Comparison of ENCODE assay signal across 28 mouse cellular contexts in genomic region chr16:93627761-93628400, GRCm38 (mm10). TPM values are rescaled to one million over a fixed set of nuclear protein-coding genes. Genes with fewer than 3 reads are reported as not detected.
DNase-seq lines count a peak whose midpoint lies in the region; ATAC-seq lines count a peak whose summit lies in the region.
"Had no signal": no experiment of that assay in that cellular context is flagged by ENCODE, and none has a peak within 500 bp of the region (broad histone marks: within the 10 kb centered on the region; RNA-seq: fewer than 3 reads in every experiment).

Gene Gm5678, plus strand, starts transcription at chr16:93628097.

- H3K4me1 ChIP-seq in limb, embryonic 12.5 days (replicated peaks), result no peaks in the 10 kb centered on the region
- H3K4me1 ChIP-seq in limb, embryonic 10.5 days, result 0 out of 2 replicates have a peak, but pooled peaks cover 3% of the 10 kb centered on the region
- H3K4me1 ChIP-seq: forebrain, embryonic 13.5 days; hindbrain, embryonic 13.5 days; limb, embryonic 15.5 days; megakaryocyte, embryonic 14.5 days; midbrain, embryonic 13.5 days had no signal

- 0 out of 2 replicates have a peak within 1 kb of the TSS, but pooled peaks have one; percentile 8 for H3K9ac ChIP-seq in limb, embryonic 12.5 days (replicated peaks)
- H3K9ac ChIP-seq: forebrain, embryonic 13.5 days; hindbrain, embryonic 13.5 days; limb, embryonic 15.5 days; liver, embryonic 14.5 days; lung, embryonic 14.5 days; midbrain, embryonic 13.5 days had no signal

- no peaks in the 10 kb centered on the region for H3K36me3 ChIP-seq in limb, embryonic 12.5 days
- no peaks in the 10 kb centered on the region for H3K36me3 ChIP-seq in limb, embryonic 10.5 days
- H3K36me3 ChIP-seq: hindbrain, embryonic 13.5 days; limb, embryonic 15.5 days; midbrain, embryonic 13.5 days had no signal

- no peak within 1 kb of the TSS for H3K27ac ChIP-seq in limb, embryonic 12.5 days
- no peak within 1 kb of the TSS for H3K27ac ChIP-seq in limb, embryonic 10.5 days
- H3K27ac ChIP-seq: forebrain, embryonic 13.5 days; hindbrain, embryonic 13.5 days; limb, embryonic 15.5 days; liver, embryonic 14.5 days; midbrain, embryonic 13.5 days; stomach, postnatal 0 days had no signal

- no peak within 1 kb of the TSS for H3K4me2 ChIP-seq in limb, embryonic 12.5 days
- H3K4me2 ChIP-seq: forebrain, embryonic 13.5 days; hindbrain, embryonic 13.5 days; limb, embryonic 15.5 days; lung, embryonic 14.5 days; midbrain, embryonic 13.5 days had no signal

- no peak within 1 kb of the TSS for H3K4me3 ChIP-seq in limb, embryonic 12.5 days (replicated peaks)
- H3K4me3 ChIP-seq in limb, embryonic 10.5 days, result no peak within 1 kb of the TSS
- H3K4me3 ChIP-seq: forebrain, embryonic 13.5 days; hindbrain, embryonic 13.5 days; limb, embryonic 15.5 days; megakaryocyte, embryonic 14.5 days; midbrain, embryonic 13.5 days had no signal

- 83% methylated on average over 23 of the region's 23 CpGs for WGBS in limb, embryonic 12.5 days
- 87% methylated on average over 23 of the region's 23 CpGs for WGBS in limb, embryonic 10.5 days

- DNase-seq in frontal cortex, postnatal 10 days (ENCODE audit: low spot score in 2 of 2), result no peak
- peak; percentile 45 to 75 for DNase-seq in layer of hippocampus, adult 18-20 months (ENCODE audit: low spot score in 2 of 2)
- DNase-seq in layer of hippocampus, postnatal 25 days (ENCODE audit: extremely low spot score in 1 of 2, low spot score in 1 of 2), result no peak
- DNase-seq in limb, embryonic 10.5 days (ENCODE audit: low spot score), result no peak
- DNase-seq in left cerebral cortex, postnatal 36 days (ENCODE audit: low spot score in 2 of 2), result peak; percentile 49 to 70
- no peak for DNase-seq in kidney, adult 9 months
- DNase-seq: adrenal gland, postnatal 10 days; cerebellum, adult 9-10 months; gastrocnemius, postnatal 14 days; heart, adult 18-20 months; heart, postnatal 36 days; kidney, adult 2 months; kidney, postnatal 10 days; lung, embryonic 14.5 days; lung, postnatal 36 days had no signal

- ATAC-seq in frontal cortex, adult (ENCODE audit: low TSS enrichment), result peak; percentile 86
- ATAC-seq in limb, embryonic 12.5 days (ENCODE audit: insufficient number of reproducible peaks, insufficient read depth, low FRiP score, low TSS enrichment, low read depth), result no peak
- ATAC-seq: forebrain, embryonic 13.5 days; midbrain, embryonic 13.5 days had no signal

- no peaks in the 10 kb centered on the region for H3K9me3 ChIP-seq in limb, embryonic 12.5 days
- H3K9me3 ChIP-seq in limb, embryonic 10.5 days (replicated peaks), result no peaks in the 10 kb centered on the region
- H3K9me3 ChIP-seq: forebrain, embryonic 13.5 days; hindbrain, embryonic 13.5 days; limb, embryonic 15.5 days; megakaryocyte, embryonic 14.5 days; midbrain, embryonic 13.5 days had no signal

- no peaks in the 10 kb centered on the region for H3K27me3 ChIP-seq in limb, embryonic 12.5 days
- H3K27me3 ChIP-seq in limb, embryonic 10.5 days (ENCODE audit: low read depth, poor library complexity, severe bottlenecking), result no peaks in the 10 kb centered on the region
- H3K27me3 ChIP-seq: forebrain, embryonic 13.5 days; hindbrain, embryonic 13.5 days; limb, embryonic 15.5 days; midbrain, embryonic 13.5 days had no signal

- intact Hi-C loops in left cerebral cortex, postnatal 36 days (cut with DNase I), result no loop called here

RNA-seq across cellular contexts. Expression of gene Gm5678, which starts in this region (rescaled TPM):
- total RNA-seq in layer of hippocampus, adult 18-20 months (2021), result 1 to 10 TPM; 3.8 to 4.4 TPM
- 1 to 10 TPM; 3.5 to 3.6 TPM for total RNA-seq in layer of hippocampus, postnatal 25 days (2021)
- not detected in 2 replicates for polyA plus RNA-seq in limb, embryonic 12.5 days (2016; fragmentation: Nextera tagmentation; extraction: Ambion mirVana)
- polyA plus RNA-seq in limb, embryonic 10.5 days (2016; fragmentation: Nextera tagmentation; extraction: Ambion mirVana), result not detected in 2 replicates
- 1 to 10 TPM; 3.1 to 3.9 TPM for total RNA-seq in left cerebral cortex, postnatal 36 days (2021)
- polyA plus RNA-seq: embryonic facial prominence, embryonic 14.5 days; forebrain, embryonic 13.5 days; heart, embryonic 14.5 days; hindbrain, embryonic 13.5 days; kidney, adult 2 months; limb, embryonic 15.5 days; liver, embryonic 14.5 days; lung, embryonic 14.5 days; midbrain, embryonic 13.5 days; neural tube, embryonic 11.5 days; urinary bladder, adult 2 months had no signal

Comparison
In these comparisons a context has a peak if more than half of its experiments do, and no peak if none do; other contexts are left out.
1. DNase-seq: peak in layer of hippocampus, adult 18-20 months (2 of 2) and left cerebral cortex, postnatal 36 days (2 of 2); none in frontal cortex, postnatal 10 days (0 of 2), layer of hippocampus, postnatal 25 days (0 of 2), limb, embryonic 10.5 days (single experiment) and kidney, adult 9 months (single experiment).